Mouse (Mus musculus) urinary bladder, postnatal 25 days (tissue): ENCODE results near the gene Fbxo33.
"Not testable (repeated sequence)": the region's sequence is repeated elsewhere in the genome, so short reads cannot be mapped to it uniquely, and the experiment has no call there.

Experiments used
- DNase-seq: peaks from one replicate; pipeline ENCODE4 v3.0.0; 2022; ENCODE audit warnings: low spot score

The Fbxo33 gene

GRCm38 (mm10) chr12:59219325-59220225 lies at the start of gene Fbxo33:
Gene Fbxo33 (minus strand): TSS chr12:59219725.
- DNase-seq = peak; percentile 93

GRCm38 (mm10) chr12:59265942-59266231 lies 46.4 kb upstream of the Fbxo33 start:
- DNase-seq = no peak

GRCm38 (mm10) chr12:59265207-59265941 lies 45.8 kb upstream of the Fbxo33 start:
- no peak for DNase-seq

GRCm38 (mm10) chr12:59262841-59263240 lies 43.3 kb upstream of the Fbxo33 start:
- DNase-seq = no peak

GRCm38 (mm10) chr12:59260798-59261197 lies 41.3 kb upstream of the Fbxo33 start:
- no peak for DNase-seq

- no peak for DNase-seq
Observed at GRCm38 (mm10) chr12:59260362-59260761, 40.8 kb upstream of the Fbxo33 start.

GRCm38 (mm10) chr12:59259015-59259414 lies 39.5 kb upstream of the Fbxo33 start:
- DNase-seq = no peak

GRCm38 (mm10) chr12:59250259-59250827 lies 30.8 kb upstream of the Fbxo33 start:
- DNase-seq = no peak

- no peak for DNase-seq
Observed at GRCm38 (mm10) chr12:59248969-59249368, 29.4 kb upstream of the Fbxo33 start.

- DNase-seq = not testable (repeated sequence)
Observed at GRCm38 (mm10) chr12:59241031-59241430, 21.5 kb upstream of the Fbxo33 start.

GRCm38 (mm10) chr12:59238434-59238833 lies 18.9 kb upstream of the Fbxo33 start:
- no peak for DNase-seq

GRCm38 (mm10) chr12:59228401-59228800 lies 8.9 kb upstream of the Fbxo33 start:
- DNase-seq = no peak

- peak; percentile 17 for DNase-seq
Observed at GRCm38 (mm10) chr12:59218640-59219321, 744 bp downstream of the Fbxo33 start.

- no peak for DNase-seq
Observed at GRCm38 (mm10) chr12:59217331-59217730, 2.2 kb downstream of the Fbxo33 start.

- DNase-seq = no peak
Observed at GRCm38 (mm10) chr12:59216676-59217266, 2.8 kb downstream of the Fbxo33 start.

- DNase-seq = no peak
Observed at GRCm38 (mm10) chr12:59216176-59216575, 3.3 kb downstream of the Fbxo33 start.

- DNase-seq = no peak
Observed at GRCm38 (mm10) chr12:59207814-59208213, 11.7 kb downstream of the Fbxo33 start.

GRCm38 (mm10) chr12:59207000-59207390 lies 12.5 kb downstream of the Fbxo33 start:
- no peak for DNase-seq

GRCm38 (mm10) chr12:59206208-59206999 lies 13.1 kb downstream of the Fbxo33 start:
- no peak for DNase-seq

GRCm38 (mm10) chr12:59205571-59205970 lies 14.0 kb downstream of the Fbxo33 start:
- DNase-seq = no peak

- no peak for DNase-seq
Observed at GRCm38 (mm10) chr12:59199361-59199760, 20.2 kb downstream of the Fbxo33 start.
